Mouse (Mus musculus): ENCODE data around the gene Bcar3.

GRCm38 (mm10) chr3:122494764-122495163 is 200.8 kb downstream of the Bcar3 start:
- TF ChIP-seq POLR2A (IDR thresholded peaks at IDR 0.05; ENCODE audit: control insufficient read depth in 1 of 2, insufficient read depth in 1 of 2, low read depth in 1 of 2, low read length in 2 of 2, poor library complexity in 1 of 2): no peak
- no peak for TF ChIP-seq CHD1 (IDR thresholded peaks at IDR 0.05; ENCODE audit: low read depth, low read length)
- TF ChIP-seq GABPA (IDR thresholded peaks at IDR 0.05; ENCODE audit: low read depth, low read length): no peak
- TF ChIP-seq TCF12 (IDR thresholded peaks at IDR 0.05; ENCODE audit: low read depth, low read length): no peak
- no peak for TF ChIP-seq ZC3H11A (IDR thresholded peaks at IDR 0.05; ENCODE audit: low read depth, low read length)
- no peak for TF ChIP-seq ETS1 (IDR thresholded peaks at IDR 0.05; ENCODE audit: low read depth, low read length)
- no peak for TF ChIP-seq ZKSCAN1 (IDR thresholded peaks at IDR 0.05; ENCODE audit: low read depth, low read length)
- TF ChIP-seq TBP (IDR thresholded peaks at IDR 0.05; ENCODE audit: low read depth, low read length): no peak
- no peak for TF ChIP-seq CTCF (IDR thresholded peaks at IDR 0.05 in 2 of 3, conservative IDR thresholded peaks at IDR 0.05 in 1 of 3; ENCODE audit: control insufficient read depth in 1 of 3, insufficient read depth in 1 of 3, low read depth in 2 of 3, low read length in 3 of 3, poor library complexity in 1 of 3, severe bottlenecking in 1 of 3)
- no peak for TF ChIP-seq UBTF (IDR thresholded peaks at IDR 0.05; ENCODE audit: borderline replicate concordance, insufficient read depth, low read depth, low read length)
- TF ChIP-seq HCFC1 (IDR thresholded peaks at IDR 0.05; ENCODE audit: low read depth, low read length): no peak
- no peak for TF ChIP-seq MYC (IDR thresholded peaks at IDR 0.05; ENCODE audit: low read depth, low read length)
- TF ChIP-seq ELF1 (IDR thresholded peaks at IDR 0.05; ENCODE audit: low read depth, low read length): no peak
- no peak for TF ChIP-seq ZMIZ1 (IDR thresholded peaks at IDR 0.05; ENCODE audit: low read depth, low read length)

Measured in MEL (cell line).